Mouse (Mus musculus): ENCODE results near the gene Gna11.
A peak's percentile ranks its signal among the peaks of the same experiment; 100 is the strongest.

Gene Gna11

DNA sequence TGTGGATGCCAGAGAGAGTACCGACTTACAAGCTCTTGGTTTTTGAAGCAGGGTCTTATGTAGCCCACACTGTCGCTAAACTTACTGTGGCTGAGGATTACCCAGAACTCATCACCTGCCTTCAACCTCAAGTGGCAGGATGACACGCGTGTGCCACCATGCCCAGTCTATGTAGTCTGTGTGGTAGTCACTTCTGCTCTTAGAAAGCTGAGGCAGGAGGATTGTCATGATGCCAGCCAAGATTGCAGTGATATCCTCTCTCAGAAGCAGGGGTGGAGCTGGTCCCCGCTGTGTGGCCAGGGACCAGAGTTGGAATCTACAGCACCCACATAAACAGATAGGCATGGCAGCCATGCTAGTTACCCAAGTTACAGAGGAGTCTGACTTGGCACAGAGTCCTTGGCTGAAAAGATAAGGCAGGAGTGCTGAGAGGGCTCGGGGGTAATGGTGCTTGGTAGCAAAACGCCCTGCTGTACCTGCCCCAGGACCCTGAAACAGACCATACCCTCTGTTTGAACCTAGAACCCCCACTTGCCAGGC, 59.4 kb downstream of the Gna11 start:
- DNase-seq (ENCODE audit: low spot score in 2 of 2), result no peak

DNA sequence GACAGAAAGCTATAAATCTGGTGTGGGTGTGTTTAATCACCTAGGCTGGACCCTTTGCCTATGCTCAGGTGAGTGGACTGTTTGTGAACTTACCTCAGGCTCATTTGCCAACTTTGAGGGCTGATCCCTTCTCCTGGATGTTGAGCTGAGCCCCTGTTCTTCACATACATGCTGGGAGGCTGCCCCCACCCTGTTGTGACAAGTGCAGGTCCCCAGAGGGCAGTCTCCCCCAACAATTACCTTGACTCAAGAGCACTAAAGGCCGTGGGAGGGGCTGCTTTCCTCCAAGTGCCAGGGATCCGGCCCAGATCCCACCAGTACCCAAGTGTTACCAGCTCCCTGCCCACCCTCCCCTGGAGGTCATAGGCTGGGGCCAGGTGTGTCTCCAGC, 59.9 kb downstream of the Gna11 start:
- DNase-seq (ENCODE audit: low spot score in 2 of 2), result no peak

DNA sequence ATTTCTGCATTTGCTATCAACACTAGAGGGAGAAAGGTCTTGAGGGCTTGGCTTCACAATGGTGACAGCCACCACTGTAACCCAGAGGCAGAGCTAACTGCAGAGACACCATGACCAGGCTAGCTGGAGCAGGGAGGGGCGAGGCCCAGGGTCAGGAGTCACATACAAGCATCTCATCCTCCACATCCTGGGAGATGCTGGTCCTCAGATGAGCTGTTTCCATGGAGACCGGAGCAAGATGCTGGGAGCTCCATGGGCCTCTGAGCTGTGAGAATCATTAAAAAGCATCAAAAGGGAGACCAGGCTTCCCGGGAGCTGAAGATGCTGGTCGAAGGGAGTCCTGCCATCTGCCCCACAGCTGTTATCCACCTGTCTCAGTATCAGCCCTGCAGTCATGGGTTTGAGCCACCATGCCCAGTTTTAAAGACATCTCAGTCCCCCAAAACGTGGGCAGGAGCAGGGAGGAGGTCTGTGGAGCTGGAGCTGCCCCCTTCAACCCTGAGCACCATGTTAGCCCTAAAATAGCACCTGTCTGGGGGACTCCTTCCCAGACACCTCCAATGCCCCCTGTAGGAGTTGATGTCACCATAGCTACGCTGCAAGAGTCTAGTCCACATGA, 60.4 kb downstream of the Gna11 start:
- DNase-seq (ENCODE audit: low spot score in 2 of 2), result no peak

DNA sequence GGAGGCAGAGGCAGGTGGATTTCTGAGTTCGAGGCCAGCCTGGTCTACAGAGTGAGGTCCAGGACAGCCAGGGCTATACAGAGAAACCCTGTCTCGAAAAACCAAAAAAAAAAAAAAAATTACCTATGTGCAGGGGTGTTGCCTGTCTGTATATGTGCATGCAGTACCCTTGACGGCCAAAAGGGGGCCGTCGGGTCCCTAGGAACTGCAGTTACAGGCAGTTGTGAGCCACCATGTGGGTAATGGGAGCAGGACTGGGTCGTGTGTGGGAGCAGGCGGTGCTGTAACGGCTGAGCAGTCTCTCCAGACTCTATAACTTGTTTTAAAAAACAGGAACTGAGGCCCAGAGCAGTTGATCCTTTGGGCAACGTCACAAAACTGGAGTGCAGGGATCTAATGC, 61.0 kb downstream of the Gna11 start:
- DNase-seq (ENCODE audit: low spot score in 2 of 2), result no peak

DNA sequence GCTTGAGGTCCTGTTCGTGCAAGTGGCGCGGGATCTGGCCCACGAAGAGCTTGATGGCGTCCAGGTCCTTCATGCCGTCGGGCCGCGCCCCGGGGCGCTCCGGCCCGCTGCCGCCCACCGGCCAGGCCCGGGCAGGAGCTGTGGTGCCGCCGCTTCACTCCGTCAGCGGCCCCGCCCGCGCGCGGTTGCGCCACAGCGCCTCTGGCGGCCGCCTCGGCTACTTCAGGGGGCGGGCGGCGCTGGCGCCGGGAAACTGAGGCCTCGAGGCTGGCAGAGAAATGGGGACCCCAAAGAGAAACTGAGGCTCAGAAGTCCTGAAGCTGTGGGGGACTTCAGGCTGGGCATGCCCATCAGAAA, 62.5 kb downstream of the Gna11 start, which contains the start of gene Celf5:
Gene Celf5, minus strand, starts transcription at position 177 of the 357 bp plus-strand sequence.
- DNase-seq (ENCODE audit: low spot score in 2 of 2), result peak in 1 of 2 experiments; percentile 55

DNA sequence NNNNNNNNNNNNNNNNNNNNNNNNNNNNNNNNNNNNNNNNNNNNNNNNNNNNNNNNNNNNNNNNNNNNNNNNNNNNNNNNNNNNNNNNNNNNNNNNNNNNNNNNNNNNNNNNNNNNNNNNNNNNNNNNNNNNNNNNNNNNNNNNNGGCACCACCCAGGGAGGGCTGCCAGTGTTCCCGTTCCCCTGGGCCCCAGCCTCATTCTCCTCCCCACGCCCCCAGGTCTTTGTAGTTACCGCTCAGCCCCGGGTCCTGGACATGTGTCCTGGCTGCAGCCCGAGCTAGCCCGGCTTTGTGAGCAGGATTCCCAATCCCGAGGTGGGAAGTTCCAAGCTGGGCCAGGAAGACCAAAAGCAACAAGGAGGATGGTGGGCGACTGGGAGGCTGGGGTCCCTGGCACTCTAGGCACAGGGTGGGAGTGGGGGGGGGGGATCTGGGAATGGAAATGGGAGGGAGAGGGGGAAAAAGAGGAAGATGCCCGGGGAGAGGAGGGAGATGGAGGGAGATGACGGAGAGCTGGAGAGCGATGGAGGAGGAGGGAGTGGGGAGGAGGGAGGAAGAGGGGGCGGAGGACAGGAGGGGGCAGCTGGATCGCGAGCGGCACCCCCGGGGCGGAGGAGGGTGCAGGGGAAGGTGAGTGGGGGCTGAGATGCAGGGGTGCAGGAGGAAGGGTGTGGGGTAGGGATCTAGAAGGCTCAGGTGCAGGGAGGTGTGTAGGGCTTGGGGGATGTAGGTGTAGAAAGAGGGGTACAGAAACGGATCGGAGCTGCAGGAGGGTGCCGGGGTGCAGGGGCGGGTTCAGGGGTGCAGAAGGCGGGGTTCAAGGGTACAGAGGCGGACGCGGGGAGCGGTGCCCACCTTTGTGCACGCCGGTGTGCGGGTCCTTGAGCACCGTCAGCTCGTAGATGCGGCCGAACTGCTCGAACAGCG, 63.1 kb downstream of the Gna11 start:
- no peak for DNase-seq (ENCODE audit: low spot score in 2 of 2)
